Mouse (Mus musculus) stomach, embryonic 16.5 days (tissue): ENCODE measurements around the gene Habp4. TPM values are rescaled to one million over a fixed set of nuclear protein-coding genes. Genes with fewer than 3 reads are reported as not detected.

ENCODE experiments used
- ATAC-seq: fragments of 200-750 bp; cut with Nextera tagmentation; 2 replicates; pipeline ENCODE4 v1.8.0; 2017; ENCODE audit warnings: moderate number of reproducible peaks, moderate TSS enrichment; ENCODE audit not compliant: insufficient read depth, low FRiP score
- H3K27ac ChIP-seq: fragments of 300-500 bp; sonication (generic); 2 replicates; pipeline ENCODE4 v1.5.1; 2014; ENCODE audit warnings: low read length
- H3K27me3 ChIP-seq: fragments of 300-500 bp; sonication (generic); 2 replicates; pipeline ENCODE4 v1.6.1; 2014; ENCODE audit warnings: low read length, control low read depth, mixed read lengths; ENCODE audit not compliant: control insufficient read depth, insufficient read depth
- H3K36me3 ChIP-seq: fragments of 300-500 bp; sonication (generic); 2 replicates; pipeline ENCODE4 v1.6.1; 2014; ENCODE audit warnings: low read length; ENCODE audit not compliant: control insufficient read depth, insufficient read depth
- H3K4me1 ChIP-seq: fragments of 300-500 bp; sonication (generic); 2 replicates; pipeline ENCODE4 v1.6.1; 2014; ENCODE audit warnings: low read length, control low read depth, mixed read lengths; ENCODE audit not compliant: control insufficient read depth, insufficient read depth
- H3K4me2 ChIP-seq: fragments of 300-500 bp; sonication (generic); 2 replicates; pipeline ENCODE4 v1.6.1; 2014; ENCODE audit warnings: low read depth, low read length, mixed read lengths
- H3K4me3 ChIP-seq: fragments of 300-500 bp; sonication (generic); replicated peaks from 2 replicates; pipeline ENCODE4 v1.5.1; 2014; ENCODE audit warnings: mild to moderate bottlenecking, low read length
- H3K9ac ChIP-seq: fragments of 300-500 bp; sonication (generic); 2 replicates; pipeline ENCODE4 v1.6.1; 2014; ENCODE audit warnings: low read length
- H3K9me3 ChIP-seq: fragments of 300-500 bp; sonication (generic); replicated peaks from 2 replicates; pipeline ENCODE4 v1.6.1; 2016; ENCODE audit warnings: low read length, control low read depth; ENCODE audit not compliant: control insufficient read depth
- WGBS: fragments of 180-500 bp; shearing (Covaris S2); extraction: QIAGEN DNeasy Blood & Tissue Kit; methylation state at CpG from one replicate; pipeline ENCODE4 v1.1.7; 2014; 5-methylcytosine and 5-hydroxymethylcytosine counted together
- polyA plus RNA-seq: library from polyadenylated mRNA; unstranded; fragments of >200 nt; fragmentation: Nextera tagmentation; extraction: Ambion mirVana; gene quantifications from 2 replicates; pipeline ENCODE4 v1.2.1, GENCODE M21; 2015

Gene Habp4
- polyA plus RNA-seq, 1 experiment from 2014 or later = 15.4 TPM

DNA sequence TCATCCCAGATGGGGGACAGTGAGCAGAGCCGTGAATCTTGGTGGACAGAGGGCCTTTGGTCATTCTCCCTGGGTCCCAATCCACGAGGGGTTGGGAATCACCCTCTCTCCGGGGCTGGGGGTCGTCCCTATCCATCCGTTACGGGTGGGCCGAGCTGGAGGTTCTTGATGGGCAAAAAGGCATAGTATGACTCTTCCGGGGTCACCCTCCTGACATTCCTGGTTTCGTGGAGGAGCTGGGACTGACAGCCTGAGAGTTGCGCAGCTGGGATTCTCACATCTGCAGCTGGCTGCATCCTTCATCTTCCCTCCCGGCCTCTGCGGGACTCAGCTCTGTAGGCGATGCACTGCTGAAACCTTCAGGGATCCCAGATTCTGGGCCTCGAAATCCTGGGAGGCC lies 1.0 kb downstream of the Habp4 start:
- WGBS = 4% methylated on average over 14 of the region's 14 CpGs
- Histone ChIP-seq H3K36me3 (no peaks in the 10 kb centered on the region), H3K27ac (no peak overlapping the region), H3K27me3 (no peaks in the 10 kb centered on the region), H3K9me3 (0 out of 2 replicates have a peak, but pooled peaks cover 5% of the 10 kb centered on the region), H3K4me2 (peak overlapping the region; percentile 100), H3K4me3 (peak overlapping the region; percentile 81), H3K4me1 (peaks cover 11% of the 10 kb centered on the region), H3K9ac (peak overlapping the region; percentile 90)
- no peak for ATAC-seq

DNA sequence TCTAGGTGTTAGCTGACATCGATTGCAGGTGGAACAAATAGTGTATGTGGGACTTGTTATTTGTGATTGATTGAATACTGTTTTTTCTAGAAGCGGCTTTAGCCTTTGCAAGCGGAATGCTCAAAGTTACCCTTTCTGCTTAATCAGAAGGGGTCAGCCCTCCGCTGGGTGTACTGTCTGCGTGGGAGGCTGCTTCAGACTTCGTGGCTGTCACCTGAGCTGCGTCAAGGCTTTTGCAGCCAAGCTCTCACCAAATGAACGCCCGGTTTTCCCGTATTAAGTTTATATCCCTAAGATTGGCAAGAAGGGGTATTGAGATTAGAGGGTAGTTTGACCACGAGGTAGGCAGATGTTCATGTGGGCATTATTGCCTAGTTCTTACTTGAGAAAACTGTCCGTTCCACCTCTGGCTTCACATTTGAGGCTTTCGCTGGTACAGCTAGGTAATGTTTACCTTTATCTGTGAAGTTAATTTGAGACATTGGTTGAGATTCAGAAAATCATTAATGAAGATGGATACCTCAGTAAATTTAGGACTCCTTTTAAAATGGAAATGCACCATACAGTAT lies 1.6 kb downstream of the Habp4 start:
- Histone ChIP-seq H3K4me1 (peaks cover 11% of the 10 kb centered on the region), H3K36me3 (0 out of 2 replicates have a peak, but pooled peaks cover under 1% of the 10 kb centered on the region), H3K9ac (peak overlapping the region; percentile 90), H3K27me3 (no peaks in the 10 kb centered on the region), H3K27ac (no peak overlapping the region), H3K4me2 (peak overlapping the region; percentile 100), H3K4me3 (peak overlapping the region; percentile 81), H3K9me3 (peaks cover 7% of the 10 kb centered on the region)
- ATAC-seq = no peak
- 44% methylated on average over 13 of the region's 13 CpGs for WGBS

DNA sequence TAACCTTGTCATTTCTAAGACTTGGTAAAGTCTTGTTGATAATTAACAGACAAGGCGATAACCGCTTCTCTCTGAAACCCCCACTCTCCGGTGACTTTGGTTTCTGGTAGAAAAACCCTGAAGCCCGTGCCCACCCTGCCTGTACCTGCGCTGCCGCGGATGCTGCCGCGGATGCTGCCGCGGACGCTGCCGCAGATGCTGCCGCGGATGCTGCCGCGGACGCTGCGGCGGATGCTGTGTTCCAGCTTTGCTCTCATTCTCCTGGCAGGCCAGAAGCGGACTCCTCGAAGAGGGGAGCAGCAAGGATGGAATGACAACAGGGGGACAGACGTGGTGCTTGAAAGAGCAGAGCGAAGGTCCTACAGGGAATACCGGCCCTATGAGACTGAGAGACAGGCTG lies 8.1 kb downstream of the Habp4 start:
- Histone ChIP-seq H3K4me3 (no peak overlapping the region), H3K27me3 (no peaks in the 10 kb centered on the region), H3K36me3 (peaks cover 30% of the 10 kb centered on the region), H3K9me3 (peaks cover 48% of the 10 kb centered on the region), H3K4me1 (no peaks in the 10 kb centered on the region), H3K4me2 (no peak overlapping the region), H3K9ac (no peak overlapping the region), H3K27ac (no peak overlapping the region)
- no peak for ATAC-seq
- 96% methylated on average over 25 of the region's 25 CpGs for WGBS

DNA sequence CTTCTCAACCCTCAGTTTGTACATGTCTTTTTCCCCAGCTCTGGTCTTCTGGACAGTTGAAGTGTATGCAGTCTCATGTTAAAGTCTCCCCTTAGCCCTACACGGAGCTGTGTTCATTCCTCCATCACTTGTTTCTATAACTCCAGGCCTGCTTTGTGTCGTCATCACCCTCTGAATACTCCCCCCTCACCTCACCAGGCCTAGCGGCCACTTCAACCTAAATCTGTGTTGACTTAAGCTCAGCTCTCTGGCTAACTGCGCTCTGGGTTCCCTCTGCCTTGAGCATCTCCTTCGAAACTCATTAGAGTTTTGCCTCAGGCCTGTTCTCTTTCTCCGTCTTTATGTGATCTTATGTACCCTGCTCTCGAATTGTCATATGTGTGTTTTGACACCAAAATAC lies 16.4 kb downstream of the Habp4 start:
- H3K4me1 ChIP-seq = no peaks in the 10 kb centered on the region

DNA sequence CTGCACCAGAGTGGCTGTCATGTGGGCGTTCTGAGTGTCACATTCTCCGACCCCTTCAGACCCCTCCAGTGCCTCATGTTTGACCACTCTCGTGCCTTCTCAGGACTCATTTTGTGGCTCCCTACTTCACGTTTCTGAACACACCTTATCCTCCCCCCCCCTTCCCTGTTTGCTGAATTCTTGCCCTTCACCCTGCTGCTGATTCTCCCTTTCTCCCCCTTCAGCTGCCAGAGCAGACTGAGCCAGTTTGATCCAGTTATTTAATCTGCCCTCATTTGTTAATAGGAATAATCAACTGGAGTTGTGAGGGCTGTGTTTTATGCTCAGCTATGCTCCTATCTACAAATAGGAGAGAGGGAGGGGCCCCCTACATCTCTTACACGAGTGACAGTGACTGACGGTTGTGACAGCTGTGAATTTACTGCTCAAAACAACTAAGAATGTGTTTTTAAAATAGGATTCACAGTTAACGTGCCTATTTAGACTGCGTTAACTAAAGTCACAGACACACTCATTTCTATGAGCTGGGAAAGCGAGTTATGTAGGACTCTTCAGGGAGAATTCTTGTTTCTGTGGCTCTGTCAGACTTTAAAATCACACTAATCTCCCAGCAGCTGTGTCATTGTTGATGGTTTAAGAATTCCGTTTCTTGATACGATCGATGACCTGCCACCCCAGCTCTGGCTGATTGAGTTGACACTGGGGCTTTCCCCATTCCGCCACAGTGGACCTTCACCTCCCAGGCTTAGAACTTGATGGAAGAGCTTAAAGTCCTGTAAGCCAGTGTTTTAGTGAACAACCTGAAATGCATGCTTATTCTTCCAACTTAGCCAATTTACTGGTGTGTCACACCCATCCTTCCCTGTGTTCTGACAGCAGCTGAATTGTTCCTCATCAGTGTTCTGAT lies 17.4 kb downstream of the Habp4 start:
- no peak overlapping the region for H3K9ac ChIP-seq
- no peak overlapping the region for H3K4me3 ChIP-seq
- H3K4me1 ChIP-seq = no peaks in the 10 kb centered on the region
- no peak for ATAC-seq
- no peak overlapping the region for H3K27ac ChIP-seq
- no peaks in the 10 kb centered on the region for H3K27me3 ChIP-seq
- H3K36me3 ChIP-seq = no peaks in the 10 kb centered on the region; the same call in 1 of the 2 replicates
- H3K9me3 ChIP-seq = no peaks in the 10 kb centered on the region
- 73% methylated on average over 13 of the region's 13 CpGs for WGBS
- no peak overlapping the region for H3K4me2 ChIP-seq

More for the DNA sequence above, 16.4 kb downstream of the Habp4 start:
- Histone ChIP-seq H3K36me3 (peaks cover under 1% of the 10 kb centered on the region), H3K4me3 (no peak overlapping the region), H3K9me3 (no peaks in the 10 kb centered on the region), H3K9ac (no peak overlapping the region), H3K4me2 (no peak overlapping the region), H3K27me3 (no peaks in the 10 kb centered on the region), H3K27ac (no peak overlapping the region)
- no peak for ATAC-seq
- 75% methylated on average over 7 of the region's 7 CpGs for WGBS

DNA sequence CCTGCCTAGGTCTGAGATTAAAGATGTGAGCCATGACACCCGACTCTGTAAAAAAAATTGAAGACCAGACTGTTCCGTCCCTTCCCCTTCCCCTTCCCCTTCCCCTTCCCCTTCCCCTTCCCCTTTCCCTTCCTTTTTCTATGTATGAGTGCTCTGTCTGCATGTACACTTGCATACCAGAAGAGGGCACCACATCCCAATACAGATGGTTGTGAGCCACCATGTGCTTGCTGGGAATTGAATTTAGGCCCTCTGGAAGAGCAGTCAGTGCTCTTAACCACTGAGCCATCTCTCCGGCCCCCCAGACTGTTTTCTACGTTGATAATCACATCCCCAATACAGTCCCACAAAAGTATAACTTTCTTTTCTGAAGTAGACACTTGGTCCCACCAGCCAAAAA lies 18.7 kb downstream of the Habp4 start:
- H3K27me3 ChIP-seq = no peaks in the 10 kb centered on the region
- no peak overlapping the region for H3K4me3 ChIP-seq
- 87% methylated on average over 4 of the region's 4 CpGs for WGBS
- no peaks in the 10 kb centered on the region for H3K4me1 ChIP-seq
- H3K36me3 ChIP-seq = no peaks in the 10 kb centered on the region; the same call in 1 of the 2 replicates
- ATAC-seq = no peak
- no peak overlapping the region for H3K9ac ChIP-seq
- H3K27ac ChIP-seq = no peak overlapping the region
- H3K9me3 ChIP-seq = no peaks in the 10 kb centered on the region
- no peak overlapping the region for H3K4me2 ChIP-seq

DNA sequence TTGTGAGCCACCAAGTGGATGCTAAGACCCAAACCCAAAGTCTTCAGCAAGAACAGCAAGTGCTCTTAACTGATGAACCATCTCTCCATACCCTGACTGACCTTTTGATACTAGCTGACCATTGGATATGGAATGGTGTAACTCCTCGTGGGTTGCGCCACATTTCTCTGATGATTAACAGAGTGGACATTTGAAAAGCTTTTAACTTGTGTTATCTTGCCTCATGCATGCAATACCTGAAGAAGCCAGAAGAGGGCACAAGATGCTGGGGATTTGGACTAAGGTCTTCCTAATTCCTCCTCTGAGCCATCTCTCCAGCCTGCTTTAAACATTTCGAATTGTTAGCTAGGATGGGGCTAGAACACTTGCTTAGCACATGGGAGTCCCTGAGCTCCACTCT lies 19.3 kb downstream of the Habp4 start:
- H3K4me3 ChIP-seq = no peak overlapping the region
- ATAC-seq = no peak
- no peak overlapping the region for H3K4me2 ChIP-seq
- WGBS = 80% methylated on average over 3 of the region's 3 CpGs
- no peaks in the 10 kb centered on the region for H3K4me1 ChIP-seq
- H3K9ac ChIP-seq = no peak overlapping the region
- H3K27me3 ChIP-seq = no peaks in the 10 kb centered on the region
- no peaks in the 10 kb centered on the region; the same call in 1 of the 2 replicates for H3K36me3 ChIP-seq
- H3K9me3 ChIP-seq = no peaks in the 10 kb centered on the region
- H3K27ac ChIP-seq = no peak overlapping the region

DNA sequence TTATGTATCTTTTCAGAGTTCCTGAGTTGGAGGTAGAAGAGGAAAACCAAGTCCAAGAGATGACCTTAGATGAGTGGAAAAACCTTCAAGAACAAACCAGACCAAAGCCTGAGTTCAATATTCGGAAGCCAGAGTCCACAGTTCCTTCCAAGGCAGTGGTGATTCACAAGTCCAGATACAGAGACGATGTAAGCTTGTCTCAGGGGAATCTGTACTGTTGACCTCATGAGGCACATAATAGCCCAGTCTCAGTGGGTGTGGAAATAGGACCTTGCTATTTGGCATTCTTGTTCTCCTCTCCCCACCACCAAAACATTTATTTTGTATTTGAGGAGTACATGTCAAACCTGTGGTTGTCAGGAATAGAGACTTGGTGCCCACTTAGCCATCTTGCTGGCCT lies 20.5 kb downstream of the Habp4 start:
- Histone ChIP-seq H3K9me3 (no peaks in the 10 kb centered on the region), H3K27ac (no peak overlapping the region), H3K4me1 (no peaks in the 10 kb centered on the region), H3K4me3 (no peak overlapping the region), H3K9ac (no peak overlapping the region), H3K27me3 (no peaks in the 10 kb centered on the region), H3K36me3 (peaks cover 6% of the 10 kb centered on the region; the same call in 1 of the 2 replicates), H3K4me2 (no peak overlapping the region)
- no peak for ATAC-seq
- WGBS = 75% methylated on average over 2 of the region's 2 CpGs

DNA sequence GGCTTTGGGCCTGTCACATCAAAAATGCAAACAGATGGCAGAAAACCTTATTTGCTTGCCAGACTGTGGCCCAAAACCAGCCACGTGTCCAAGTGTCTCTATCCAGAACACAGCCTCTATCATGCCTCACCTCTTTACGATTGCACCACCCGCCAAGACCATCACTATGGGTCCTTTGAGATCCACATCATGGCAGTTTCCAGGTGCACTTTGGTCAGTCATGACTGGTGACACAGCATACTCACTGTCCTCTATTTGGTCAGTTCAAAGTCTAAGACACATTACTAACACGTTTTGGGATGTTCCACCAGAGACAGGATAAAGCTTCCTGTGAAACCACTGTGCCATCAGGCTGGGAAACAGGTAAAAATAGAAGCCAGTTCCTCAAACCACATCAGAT lies 22.0 kb downstream of the Habp4 start:
- H3K27ac ChIP-seq = no peak overlapping the region
- no peak for ATAC-seq
- 78% methylated on average over 4 of the region's 4 CpGs for WGBS
- H3K4me1 ChIP-seq = no peaks in the 10 kb centered on the region
- H3K9me3 ChIP-seq = no peaks in the 10 kb centered on the region
- no peak overlapping the region for H3K4me3 ChIP-seq
- no peaks in the 10 kb centered on the region for H3K27me3 ChIP-seq
- H3K9ac ChIP-seq = no peak overlapping the region
- H3K4me2 ChIP-seq = no peak overlapping the region
- 0 out of 2 replicates have a peak, but pooled peaks cover 7% of the 10 kb centered on the region for H3K36me3 ChIP-seq
